Mouse (Mus musculus): Measurements from ENCODE around the gene Mast1. TPM values are rescaled to one million over a fixed set of nuclear protein-coding genes. Genes with fewer than 3 reads are reported as not detected.

The Mast1 gene
- total and polyA plus RNA-seq, 3 experiments = 0.07 to 0.16 (median 0.10) TPM

DNA sequence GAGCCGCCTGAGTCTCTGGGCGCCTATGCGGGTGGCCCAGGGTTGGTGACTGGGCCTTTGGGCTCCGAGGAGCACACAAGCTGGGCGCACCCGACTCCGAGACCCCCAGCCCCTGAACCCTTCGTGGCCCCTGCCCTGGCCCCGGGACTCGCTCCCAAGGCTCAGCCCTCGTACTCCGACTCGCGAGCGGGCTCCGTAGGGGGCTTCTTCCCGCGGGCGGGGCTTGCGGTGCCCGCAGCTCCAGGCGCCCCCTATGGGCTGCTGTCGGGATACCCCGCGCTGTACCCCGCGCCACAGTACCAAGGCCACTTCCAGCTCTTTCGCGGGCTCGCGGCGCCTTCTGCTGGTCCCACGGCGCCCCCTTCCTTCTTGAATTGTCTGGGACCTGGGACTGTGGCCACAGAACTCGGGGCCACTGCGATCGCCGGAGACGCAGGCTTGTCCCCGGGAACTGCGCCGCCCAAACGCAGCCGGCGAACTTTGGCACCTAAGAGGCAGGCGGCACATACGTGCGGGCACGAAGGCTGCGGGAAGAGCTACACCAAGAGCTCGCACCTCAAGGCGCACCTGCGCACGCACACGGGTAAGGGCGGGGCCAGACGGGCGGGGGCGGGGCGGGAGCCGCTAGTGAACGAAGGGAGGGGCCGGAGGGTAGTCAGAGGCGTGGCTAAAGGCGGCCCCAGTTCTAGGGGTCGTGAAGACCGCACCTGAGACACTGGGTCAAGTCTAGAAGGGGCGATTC, 34.1 kb downstream of the Mast1 start:
- peak; percentile 93 to 95 for DNase-seq
- peak overlapping the region; percentile 80 for H3K9ac ChIP-seq (ENCODE audit: low read depth, low read length)
- H3K27me3 ChIP-seq (ENCODE audit: control insufficient read depth, insufficient read depth, low read length) = no peaks in the 10 kb centered on the region
- intact Hi-C loops (cut with DNase I) = loop anchor here (5.0 kb wide), 1 partner anchor 56 kb away; the partner anchor contains the start of gene Calr
- H3K4me3 ChIP-seq = peak overlapping the region; percentile 76
- H3K27ac ChIP-seq = peak overlapping the region; percentile 75
- H3K4me1 ChIP-seq (ENCODE audit: control insufficient read depth, insufficient read depth, low read length) = peaks cover 4% of the 10 kb centered on the region
- TF ChIP-seq EP300 (IDR thresholded peaks at IDR 0.05; ENCODE audit: insufficient read depth, low read depth, low read length) (no peak), CTCF (IDR thresholded peaks at IDR 0.05) (peak; percentile 99; the same call in 1 of the 2 replicates), POLR2A (IDR thresholded peaks at IDR 0.05; ENCODE audit: insufficient read depth, low read depth, low read length) (no peak)
- no peaks in the 10 kb centered on the region for H3K36me3 ChIP-seq (ENCODE audit: control insufficient read depth, insufficient read depth, low read length)
- under 1% methylated on average over 68 of the region's 68 CpGs for WGBS
- no peaks in the 10 kb centered on the region for H3K79me2 ChIP-seq (replicated peaks; ENCODE audit: control insufficient read depth, insufficient read depth, low read length)

GRCm38 (mm10) chr8:84902367-84902919, 34.7 kb downstream of the Mast1 start:
- Histone ChIP-seq H3K79me2 (replicated peaks; ENCODE audit: control insufficient read depth, insufficient read depth, low read length) (no peaks in the 10 kb centered on the region), H3K27ac (peak overlapping the region; percentile 75), H3K4me3 (peak overlapping the region; percentile 76), H3K9ac (ENCODE audit: low read depth, low read length) (peak overlapping the region; percentile 80), H3K36me3 (ENCODE audit: control insufficient read depth, insufficient read depth, low read length) (no peaks in the 10 kb centered on the region), H3K4me1 (ENCODE audit: control insufficient read depth, insufficient read depth, low read length) (peaks cover 4% of the 10 kb centered on the region), H3K27me3 (ENCODE audit: control insufficient read depth, insufficient read depth, low read length) (no peaks in the 10 kb centered on the region)
- no peak for DNase-seq
- 14% methylated on average over 24 of the region's 24 CpGs for WGBS
- no peak for TF ChIP-seq EP300 (IDR thresholded peaks at IDR 0.05; ENCODE audit: insufficient read depth, low read depth, low read length)
- no peak for TF ChIP-seq CTCF (IDR thresholded peaks at IDR 0.05)
- no peak for TF ChIP-seq POLR2A (IDR thresholded peaks at IDR 0.05; ENCODE audit: insufficient read depth, low read depth, low read length)
- intact Hi-C loops (cut with DNase I) = loop anchor here (5.0 kb wide), 1 partner anchor 55 kb away; the partner anchor contains the start of gene Calr

GRCm38 (mm10) chr8:84901752-84902151, 35.4 kb downstream of the Mast1 start, which contains the start of gene Klf1:
Klf1 (plus strand) TSS chr8:84901928.
- no peak for DNase-seq

GRCm38 (mm10) chr8:84901071-84901470, 36.1 kb downstream of the Mast1 start:
- Histone ChIP-seq H3K9ac (ENCODE audit: low read depth, low read length) (no peak overlapping the region), H3K79me2 (replicated peaks; ENCODE audit: control insufficient read depth, insufficient read depth, low read length) (no peaks in the 10 kb centered on the region), H3K36me3 (ENCODE audit: control insufficient read depth, insufficient read depth, low read length) (no peaks in the 10 kb centered on the region), H3K27ac (no peak overlapping the region), H3K27me3 (ENCODE audit: control insufficient read depth, insufficient read depth, low read length) (no peaks in the 10 kb centered on the region), H3K4me1 (ENCODE audit: control insufficient read depth, insufficient read depth, low read length) (peaks cover 4% of the 10 kb centered on the region), H3K4me3 (no peak overlapping the region)
- intact Hi-C loops (cut with DNase I) = loop anchor here (5.0 kb wide), 1 partner anchor 54 kb away; the partner anchor contains the start of gene Calr
- TF ChIP-seq EP300 (IDR thresholded peaks at IDR 0.05; ENCODE audit: insufficient read depth, low read depth, low read length) = no peak
- TF ChIP-seq CTCF (IDR thresholded peaks at IDR 0.05) = no peak
- TF ChIP-seq POLR2A (IDR thresholded peaks at IDR 0.05; ENCODE audit: insufficient read depth, low read depth, low read length) = no peak
- no peak for DNase-seq
- 41% methylated on average over 4 of the region's 4 CpGs for WGBS

More at GRCm38 (mm10) chr8:84901752-84902151, 35.4 kb downstream of the Mast1 start, which contains the start of gene Klf1:
- Histone ChIP-seq H3K27ac (peak within 1 kb of the TSS; percentile 75), H3K36me3 (ENCODE audit: control insufficient read depth, insufficient read depth, low read length) (no peaks in the 10 kb centered on the region), H3K4me3 (peak within 1 kb of the TSS; percentile 76), H3K4me1 (ENCODE audit: control insufficient read depth, insufficient read depth, low read length) (peaks cover 4% of the 10 kb centered on the region), H3K27me3 (ENCODE audit: control insufficient read depth, insufficient read depth, low read length) (no peaks in the 10 kb centered on the region), H3K79me2 (replicated peaks; ENCODE audit: control insufficient read depth, insufficient read depth, low read length) (no peaks in the 10 kb centered on the region), H3K9ac (ENCODE audit: low read depth, low read length) (peak within 1 kb of the TSS; percentile 80)
- 62% methylated on average over 3 of the region's 3 CpGs for WGBS
- TF ChIP-seq CTCF (IDR thresholded peaks at IDR 0.05) = no peak
- TF ChIP-seq EP300 (IDR thresholded peaks at IDR 0.05; ENCODE audit: insufficient read depth, low read depth, low read length) = no peak
- no peak for TF ChIP-seq POLR2A (IDR thresholded peaks at IDR 0.05; ENCODE audit: insufficient read depth, low read depth, low read length)
- intact Hi-C loops (cut with DNase I) = loop anchor here (5.0 kb wide), 1 partner anchor 54 kb away; the partner anchor contains the start of gene Calr

DNA sequence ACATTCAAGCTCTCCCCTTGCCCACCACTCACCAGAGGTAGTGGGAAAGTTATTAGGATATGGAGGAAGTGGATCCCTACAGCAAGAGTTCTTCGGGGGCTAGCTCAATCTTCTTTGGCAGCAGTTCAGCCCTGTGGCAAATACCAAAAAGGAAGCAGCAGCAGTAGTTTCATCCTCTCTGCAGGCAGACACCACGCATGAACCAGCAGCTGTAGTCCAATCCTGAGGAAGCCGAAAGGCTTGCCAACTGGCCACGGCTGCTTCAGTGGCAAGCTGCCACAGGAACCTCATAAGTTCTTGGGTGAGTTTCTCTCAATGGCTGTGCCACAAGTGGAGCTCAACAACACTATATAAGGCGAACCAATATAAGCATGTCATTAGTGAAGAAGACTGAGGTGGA, 41.2 kb downstream of the Mast1 start:
- no peak overlapping the region for H3K4me3 ChIP-seq
- TF ChIP-seq POLR2A (IDR thresholded peaks at IDR 0.05; ENCODE audit: insufficient read depth, low read depth, low read length) (no peak), EP300 (IDR thresholded peaks at IDR 0.05; ENCODE audit: insufficient read depth, low read depth, low read length) (no peak), CTCF (IDR thresholded peaks at IDR 0.05) (no peak)
- H3K27me3 ChIP-seq (ENCODE audit: control insufficient read depth, insufficient read depth, low read length) = no peaks in the 10 kb centered on the region
- DNase-seq = no peak
- H3K4me1 ChIP-seq (ENCODE audit: control insufficient read depth, insufficient read depth, low read length) = no peaks in the 10 kb centered on the region
- intact Hi-C loops (cut with DNase I) = no loop called here
- no peak overlapping the region for H3K27ac ChIP-seq
- no peaks in the 10 kb centered on the region for H3K79me2 ChIP-seq (replicated peaks; ENCODE audit: control insufficient read depth, insufficient read depth, low read length)
- no peak overlapping the region for H3K9ac ChIP-seq (ENCODE audit: low read depth, low read length)
- 79% methylated on average over 5 of the region's 5 CpGs for WGBS
- H3K36me3 ChIP-seq (ENCODE audit: control insufficient read depth, insufficient read depth, low read length) = no peaks in the 10 kb centered on the region

Data from heart, adult 2 months (tissue).